Mouse (Mus musculus): ENCODE measurements around the gene Gpr25. TPM values are rescaled to one million over a fixed set of nuclear protein-coding genes. Genes with fewer than 3 reads are reported as not detected.

Gpr25 gene
- polyA plus RNA-seq, 1 experiment from 2014 or later: 0.24 TPM

DNA sequence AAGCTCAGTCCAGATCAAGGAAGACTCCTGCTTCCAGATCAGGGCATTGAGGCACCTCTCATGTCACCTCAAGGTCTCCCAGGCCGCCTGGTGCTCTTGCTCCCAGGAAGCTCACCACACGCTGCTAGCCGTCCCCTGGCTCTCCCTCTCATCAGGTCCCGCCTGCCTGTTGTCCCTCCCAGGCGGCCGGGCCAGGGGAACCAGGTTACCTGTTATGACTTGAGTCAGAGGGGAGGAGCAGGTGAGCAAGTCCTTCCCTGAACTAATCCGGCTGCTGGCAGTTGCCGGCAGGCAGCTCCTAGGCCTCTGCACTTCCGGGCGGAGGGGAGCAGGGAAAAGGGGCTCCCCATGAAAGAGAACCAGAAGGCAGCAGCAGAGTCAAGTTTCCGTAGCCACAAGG is 30.5 kb downstream of the Gpr25 start:
- no peaks in the 10 kb centered on the region for H3K27me3 ChIP-seq (replicated peaks; ENCODE audit: control insufficient read depth, insufficient read depth, low read length)
- ATAC-seq: no peak
- H3K4me1 ChIP-seq (ENCODE audit: control insufficient read depth, insufficient read depth, low read length): peaks cover 40% of the 10 kb centered on the region
- H3K4me2 ChIP-seq (ENCODE audit: low read length): peak overlapping the region; percentile 76
- no peak overlapping the region; the same call in 1 of the 2 replicates for H3K9ac ChIP-seq (ENCODE audit: low read length)
- H3K27ac ChIP-seq (ENCODE audit: low read depth, low read length): no peak overlapping the region
- WGBS: 24% methylated on average over 11 of the region's 11 CpGs
- no peak for DNase-seq (ENCODE audit: low spot score)
- H3K36me3 ChIP-seq (ENCODE audit: control insufficient read depth, insufficient read depth, low read length): peaks cover 18% of the 10 kb centered on the region
- no peaks in the 10 kb centered on the region for H3K9me3 ChIP-seq (replicated peaks; ENCODE audit: control insufficient read depth, low read length)
- no peak overlapping the region for H3K4me3 ChIP-seq (ENCODE audit: low read depth, low read length)

DNA sequence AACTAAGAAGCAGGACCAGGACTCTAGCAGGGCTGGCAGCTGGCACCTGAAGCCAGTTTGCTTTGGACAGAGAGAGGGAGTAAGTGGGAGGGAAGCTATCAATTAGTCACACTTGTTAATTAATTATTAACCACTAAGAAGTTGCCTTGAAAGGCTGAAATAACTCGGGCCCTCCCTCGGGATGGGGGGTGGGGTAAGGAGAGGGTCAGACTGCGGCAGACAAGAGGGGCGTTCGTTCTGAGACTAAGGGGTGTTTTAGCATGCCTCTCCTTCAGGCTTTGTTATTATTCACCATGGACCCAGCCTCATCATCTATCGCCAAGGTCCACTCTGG is 31.7 kb downstream of the Gpr25 start:
- no peaks in the 10 kb centered on the region for H3K27me3 ChIP-seq (replicated peaks; ENCODE audit: control insufficient read depth, insufficient read depth, low read length)
- no peak overlapping the region for H3K4me2 ChIP-seq (ENCODE audit: low read length)
- no peak overlapping the region for H3K4me3 ChIP-seq (ENCODE audit: low read depth, low read length)
- peak; percentile 22 for DNase-seq (ENCODE audit: low spot score)
- no peak overlapping the region for H3K9ac ChIP-seq (ENCODE audit: low read length)
- 7% methylated on average over 6 of the region's 6 CpGs for WGBS
- no peak overlapping the region for H3K27ac ChIP-seq (ENCODE audit: low read depth, low read length)
- H3K36me3 ChIP-seq (ENCODE audit: control insufficient read depth, insufficient read depth, low read length): peaks cover 28% of the 10 kb centered on the region
- no peak for ATAC-seq
- H3K9me3 ChIP-seq (replicated peaks; ENCODE audit: control insufficient read depth, low read length): no peaks in the 10 kb centered on the region
- peaks cover 37% of the 10 kb centered on the region for H3K4me1 ChIP-seq (ENCODE audit: control insufficient read depth, insufficient read depth, low read length)

DNA sequence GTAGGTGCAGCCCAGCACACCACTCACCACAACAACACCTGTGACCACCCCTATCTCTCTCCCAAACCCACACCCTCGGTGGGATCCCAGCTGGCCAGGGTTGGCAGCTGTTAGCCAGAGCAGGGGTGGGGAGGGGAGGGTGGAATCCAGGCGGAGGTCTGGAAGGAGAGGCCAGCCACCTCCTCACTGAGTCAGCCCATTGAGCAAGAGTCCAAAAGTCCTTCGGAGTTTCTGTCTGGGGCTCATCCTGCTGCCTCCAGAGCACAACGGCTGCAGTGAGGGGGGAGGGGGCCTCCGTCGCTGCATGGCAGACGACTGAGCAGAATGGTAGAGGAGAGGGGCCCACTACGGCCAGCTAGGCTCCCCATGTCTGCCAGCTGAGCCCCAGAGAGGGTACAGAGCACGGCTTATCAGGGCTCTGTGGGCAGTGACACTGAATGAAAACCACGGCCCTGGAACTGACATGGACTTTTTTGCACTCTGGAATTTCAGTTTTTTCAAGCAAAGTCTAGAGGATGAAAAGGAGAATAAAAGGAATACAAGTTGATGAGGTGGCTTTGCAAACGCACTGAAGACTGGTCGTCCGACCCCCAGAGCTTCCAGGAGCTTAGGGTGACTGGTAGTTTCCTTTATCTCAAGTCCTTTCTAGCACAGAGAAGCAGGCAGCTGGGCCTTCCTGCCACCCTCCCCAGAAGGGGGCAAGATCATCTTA is 32.2 kb downstream of the Gpr25 start:
- Histone ChIP-seq H3K4me1 (ENCODE audit: control insufficient read depth, insufficient read depth, low read length) (peaks cover 37% of the 10 kb centered on the region), H3K27me3 (replicated peaks; ENCODE audit: control insufficient read depth, insufficient read depth, low read length) (no peaks in the 10 kb centered on the region), H3K9me3 (replicated peaks; ENCODE audit: control insufficient read depth, low read length) (no peaks in the 10 kb centered on the region), H3K4me2 (ENCODE audit: low read length) (no peak overlapping the region), H3K4me3 (ENCODE audit: low read depth, low read length) (no peak overlapping the region), H3K27ac (ENCODE audit: low read depth, low read length) (no peak overlapping the region), H3K9ac (ENCODE audit: low read length) (no peak overlapping the region), H3K36me3 (ENCODE audit: control insufficient read depth, insufficient read depth, low read length) (peaks cover 33% of the 10 kb centered on the region)
- DNase-seq (ENCODE audit: low spot score) (no peak), ATAC-seq (no peak)
- WGBS: 10% methylated on average over 13 of the region's 13 CpGs

GRCm38 (mm10) chr1:136227870-136228269 is 32.8 kb downstream of the Gpr25 start:
- Histone ChIP-seq H3K4me3 (ENCODE audit: low read depth, low read length) (no peak overlapping the region), H3K36me3 (ENCODE audit: control insufficient read depth, insufficient read depth, low read length) (peaks cover 34% of the 10 kb centered on the region), H3K9ac (ENCODE audit: low read length) (no peak overlapping the region), H3K4me1 (ENCODE audit: control insufficient read depth, insufficient read depth, low read length) (peaks cover 37% of the 10 kb centered on the region), H3K4me2 (ENCODE audit: low read length) (no peak overlapping the region), H3K27ac (ENCODE audit: low read depth, low read length) (no peak overlapping the region), H3K27me3 (replicated peaks; ENCODE audit: control insufficient read depth, insufficient read depth, low read length) (no peaks in the 10 kb centered on the region), H3K9me3 (replicated peaks; ENCODE audit: control insufficient read depth, low read length) (no peaks in the 10 kb centered on the region)
- DNase-seq (ENCODE audit: low spot score): no peak
- 57% methylated on average over 4 of the region's 4 CpGs for WGBS
- ATAC-seq: no peak

DNA sequence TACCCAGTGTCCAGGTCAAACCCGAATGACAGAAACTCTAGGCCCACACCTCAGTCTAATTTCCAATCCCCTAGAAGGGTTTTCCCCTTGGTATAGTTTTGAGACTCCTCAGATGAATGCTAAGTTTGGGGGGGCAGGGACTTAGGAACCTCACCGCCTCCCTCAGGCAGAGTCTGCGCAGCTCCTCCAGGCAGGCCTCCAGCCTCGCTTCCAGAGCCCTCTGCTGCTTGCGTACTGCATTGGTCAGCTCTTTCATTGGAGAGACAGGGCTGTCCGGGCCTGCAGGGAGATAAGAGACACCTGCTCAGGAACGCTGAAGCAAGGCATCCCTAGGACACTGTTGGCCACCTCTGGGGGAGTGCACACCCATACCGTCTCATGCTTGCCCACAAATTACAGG is 34.0 kb downstream of the Gpr25 start:
- no peaks in the 10 kb centered on the region for H3K9me3 ChIP-seq (replicated peaks; ENCODE audit: control insufficient read depth, low read length)
- peaks cover 29% of the 10 kb centered on the region for H3K4me1 ChIP-seq (ENCODE audit: control insufficient read depth, insufficient read depth, low read length)
- H3K9ac ChIP-seq (ENCODE audit: low read length): no peak overlapping the region
- H3K27ac ChIP-seq (ENCODE audit: low read depth, low read length): no peak overlapping the region
- no peak overlapping the region for H3K4me2 ChIP-seq (ENCODE audit: low read length)
- ATAC-seq: no peak
- WGBS: 94% methylated on average over 8 of the region's 8 CpGs
- no peaks in the 10 kb centered on the region for H3K27me3 ChIP-seq (replicated peaks; ENCODE audit: control insufficient read depth, insufficient read depth, low read length)
- no peak for DNase-seq (ENCODE audit: low spot score)
- H3K4me3 ChIP-seq (ENCODE audit: low read depth, low read length): no peak overlapping the region
- H3K36me3 ChIP-seq (ENCODE audit: control insufficient read depth, insufficient read depth, low read length): peaks cover 39% of the 10 kb centered on the region

DNA sequence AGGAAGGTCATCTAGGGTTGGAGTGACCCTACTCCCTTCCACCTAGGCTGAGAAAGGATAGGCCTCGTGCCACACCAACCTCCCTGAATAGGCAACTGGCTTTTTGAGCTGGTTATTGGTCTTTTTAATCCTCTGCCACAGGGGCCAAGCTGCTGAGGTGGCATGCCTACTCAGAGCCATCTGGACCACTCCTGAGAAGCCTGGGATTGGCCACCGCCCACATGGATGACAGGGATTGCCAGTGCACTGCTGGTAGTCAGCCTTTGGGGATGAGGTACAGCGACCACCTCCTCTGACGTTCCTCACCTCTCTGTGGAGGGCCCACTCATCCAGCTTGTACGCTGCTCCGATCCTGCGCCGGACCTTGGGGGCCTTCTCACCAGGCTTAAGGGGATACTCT is 34.8 kb downstream of the Gpr25 start:
- no peak overlapping the region for H3K27ac ChIP-seq (ENCODE audit: low read depth, low read length)
- no peak for ATAC-seq
- H3K4me3 ChIP-seq (ENCODE audit: low read depth, low read length): no peak overlapping the region
- peaks cover 41% of the 10 kb centered on the region for H3K36me3 ChIP-seq (ENCODE audit: control insufficient read depth, insufficient read depth, low read length)
- H3K4me1 ChIP-seq (ENCODE audit: control insufficient read depth, insufficient read depth, low read length): peaks cover 21% of the 10 kb centered on the region
- H3K4me2 ChIP-seq (ENCODE audit: low read length): no peak overlapping the region
- no peaks in the 10 kb centered on the region for H3K9me3 ChIP-seq (replicated peaks; ENCODE audit: control insufficient read depth, low read length)
- H3K9ac ChIP-seq (ENCODE audit: low read length): no peak overlapping the region
- no peak for DNase-seq (ENCODE audit: low spot score)
- WGBS: 93% methylated on average over 8 of the region's 8 CpGs
- no peaks in the 10 kb centered on the region for H3K27me3 ChIP-seq (replicated peaks; ENCODE audit: control insufficient read depth, insufficient read depth, low read length)

- peaks cover 10% of the 10 kb centered on the region for H3K4me1 ChIP-seq (ENCODE audit: control insufficient read depth, insufficient read depth, low read length)
- H3K4me2 ChIP-seq (ENCODE audit: low read length): no peak overlapping the region
- no peak overlapping the region for H3K9ac ChIP-seq (ENCODE audit: low read length)
- 94% methylated on average over 10 of the region's 10 CpGs for WGBS
- H3K27me3 ChIP-seq (replicated peaks; ENCODE audit: control insufficient read depth, insufficient read depth, low read length): no peaks in the 10 kb centered on the region
- H3K9me3 ChIP-seq (replicated peaks; ENCODE audit: control insufficient read depth, low read length): no peaks in the 10 kb centered on the region
- H3K27ac ChIP-seq (ENCODE audit: low read depth, low read length): no peak overlapping the region
- H3K36me3 ChIP-seq (ENCODE audit: control insufficient read depth, insufficient read depth, low read length): peaks cover 58% of the 10 kb centered on the region
- ATAC-seq (no peak), DNase-seq (ENCODE audit: low spot score) (no peak)
- H3K4me3 ChIP-seq (ENCODE audit: low read depth, low read length): no peak overlapping the region
These were observed 36.8 kb downstream of the Gpr25 start for GRCm38 (mm10) chr1:136223758-136224342.

- 91% methylated on average over 10 of the region's 10 CpGs for WGBS
- H3K4me3 ChIP-seq (ENCODE audit: low read depth, low read length): no peak overlapping the region
- ATAC-seq (no peak), DNase-seq (ENCODE audit: low spot score) (no peak)
- H3K27ac ChIP-seq (ENCODE audit: low read depth, low read length): no peak overlapping the region
- H3K4me2 ChIP-seq (ENCODE audit: low read length): no peak overlapping the region
- H3K9ac ChIP-seq (ENCODE audit: low read length): no peak overlapping the region
- no peaks in the 10 kb centered on the region for H3K9me3 ChIP-seq (replicated peaks; ENCODE audit: control insufficient read depth, low read length)
- no peaks in the 10 kb centered on the region for H3K27me3 ChIP-seq (replicated peaks; ENCODE audit: control insufficient read depth, insufficient read depth, low read length)
- H3K4me1 ChIP-seq (ENCODE audit: control insufficient read depth, insufficient read depth, low read length): no peaks in the 10 kb centered on the region
- H3K36me3 ChIP-seq (ENCODE audit: control insufficient read depth, insufficient read depth, low read length): peaks cover 71% of the 10 kb centered on the region
These were observed 38.3 kb downstream of the Gpr25 start for GRCm38 (mm10) chr1:136222386-136222785.

DNA sequence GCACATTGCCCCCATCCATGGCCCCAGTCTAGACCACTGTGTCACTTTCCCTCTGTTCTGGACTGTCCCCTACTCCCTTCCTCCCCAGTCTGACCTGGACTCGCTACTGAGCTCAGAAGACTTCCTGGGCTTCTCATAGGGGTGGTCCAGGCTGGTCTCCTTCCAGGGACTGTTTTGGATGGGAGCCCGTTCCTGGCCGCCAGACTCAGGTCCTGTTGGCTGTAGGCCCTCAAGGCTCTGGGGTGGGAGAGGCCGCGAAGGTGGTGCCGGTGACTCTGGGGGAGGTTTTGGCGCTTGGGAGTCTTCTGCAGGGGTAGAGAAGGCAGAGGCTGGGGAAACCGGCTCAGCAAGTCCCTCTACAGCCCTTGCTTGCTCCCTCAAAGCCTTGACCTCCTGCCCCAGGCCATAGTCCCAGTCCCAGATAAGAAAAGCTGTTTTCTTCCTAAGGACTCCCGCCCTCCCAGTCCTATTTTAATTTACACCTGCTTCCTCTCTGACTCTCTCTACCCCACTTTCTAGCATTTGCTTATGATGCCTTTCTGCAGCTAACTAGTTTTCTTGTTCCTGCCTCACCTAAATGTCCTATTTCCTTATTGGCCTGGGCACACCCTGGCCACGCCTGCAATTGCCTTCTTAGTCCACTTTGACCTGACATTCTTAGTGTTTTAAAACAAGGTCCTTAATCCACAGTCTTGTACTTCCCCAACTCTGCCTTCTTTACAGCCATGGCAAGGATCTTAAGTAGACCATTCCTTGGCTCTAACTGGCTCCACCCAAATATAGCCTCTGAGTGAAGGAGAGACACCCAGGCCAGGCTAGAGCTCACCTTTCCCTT is 40.4 kb downstream of the Gpr25 start:
- H3K9me3 ChIP-seq (replicated peaks; ENCODE audit: control insufficient read depth, low read length): no peaks in the 10 kb centered on the region
- peaks cover 75% of the 10 kb centered on the region for H3K36me3 ChIP-seq (ENCODE audit: control insufficient read depth, insufficient read depth, low read length)
- 85% methylated on average over 10 of the region's 10 CpGs for WGBS
- H3K4me2 ChIP-seq (ENCODE audit: low read length): no peak overlapping the region
- no peaks in the 10 kb centered on the region for H3K27me3 ChIP-seq (replicated peaks; ENCODE audit: control insufficient read depth, insufficient read depth, low read length)
- DNase-seq (ENCODE audit: low spot score) (no peak), ATAC-seq (no peak)
- no peak overlapping the region for H3K4me3 ChIP-seq (ENCODE audit: low read depth, low read length)
- no peaks in the 10 kb centered on the region for H3K4me1 ChIP-seq (ENCODE audit: control insufficient read depth, insufficient read depth, low read length)
- H3K9ac ChIP-seq (ENCODE audit: low read length): no peak overlapping the region
- H3K27ac ChIP-seq (ENCODE audit: low read depth, low read length): no peak overlapping the region
